Mouse (Mus musculus): Measurements from ENCODE around the gene Psmd2. TPM values are rescaled to one million over a fixed set of nuclear protein-coding genes. Genes with fewer than 3 reads are reported as not detected.
A peak's percentile ranks its signal among the peaks of the same experiment; 100 is the strongest.

Gene Psmd2
- polyA plus RNA-seq, 1 experiment from 2014 or later: 136 TPM

- H3K36me3 ChIP-seq (ENCODE audit: control insufficient read depth, insufficient read depth): peaks cover 61% of the 10 kb centered on the region
Measured at GRCm38 (mm10) chr16:20690774-20691173, 39.3 kb downstream of the Psmd2 start.

GRCm38 (mm10) chr16:20691617-20692016 is 40.2 kb downstream of the Psmd2 start:
- Histone ChIP-seq H3K9me3 (ENCODE audit: control insufficient read depth) (no peaks in the 10 kb centered on the region), H3K27me3 (replicated peaks; ENCODE audit: control insufficient read depth, insufficient read depth, low read length) (no peaks in the 10 kb centered on the region), H3K4me3 (ENCODE audit: low read depth, low read length) (no peak overlapping the region), H3K4me2 (replicated peaks; ENCODE audit: low read depth) (no peak overlapping the region), H3K9ac (ENCODE audit: low read depth, low read length) (no peak overlapping the region), H3K27ac (ENCODE audit: low read depth, low read length) (no peak overlapping the region), H3K36me3 (ENCODE audit: control insufficient read depth, insufficient read depth) (peaks cover 53% of the 10 kb centered on the region), H3K4me1 (replicated peaks; ENCODE audit: control insufficient read depth, insufficient read depth, low read length) (no peaks in the 10 kb centered on the region)
- 72% methylated on average over 1 of the region's 1 CpGs for WGBS
- no peak for TF ChIP-seq CTCF (IDR thresholded peaks at IDR 0.05; ENCODE audit: low read depth)
- no peak for ATAC-seq

More at GRCm38 (mm10) chr16:20690774-20691173, 39.3 kb downstream of the Psmd2 start:
- Histone ChIP-seq H3K27ac (ENCODE audit: low read depth, low read length) (no peak overlapping the region), H3K4me2 (replicated peaks; ENCODE audit: low read depth) (no peak overlapping the region), H3K4me3 (ENCODE audit: low read depth, low read length) (no peak overlapping the region), H3K9me3 (ENCODE audit: control insufficient read depth) (no peaks in the 10 kb centered on the region), H3K27me3 (replicated peaks; ENCODE audit: control insufficient read depth, insufficient read depth, low read length) (no peaks in the 10 kb centered on the region), H3K4me1 (replicated peaks; ENCODE audit: control insufficient read depth, insufficient read depth, low read length) (no peaks in the 10 kb centered on the region), H3K9ac (ENCODE audit: low read depth, low read length) (no peak overlapping the region)
- ATAC-seq: no peak
- no peak for TF ChIP-seq CTCF (IDR thresholded peaks at IDR 0.05; ENCODE audit: low read depth)
- 82% methylated on average over 3 of the region's 3 CpGs for WGBS

- Histone ChIP-seq H3K9me3 (ENCODE audit: control insufficient read depth) (no peaks in the 10 kb centered on the region), H3K27me3 (replicated peaks; ENCODE audit: control insufficient read depth, insufficient read depth, low read length) (no peaks in the 10 kb centered on the region), H3K4me3 (ENCODE audit: low read depth, low read length) (no peak overlapping the region; the same call in 1 of the 2 replicates), H3K9ac (ENCODE audit: low read depth, low read length) (no peak overlapping the region), H3K27ac (ENCODE audit: low read depth, low read length) (no peak overlapping the region), H3K4me1 (replicated peaks; ENCODE audit: control insufficient read depth, insufficient read depth, low read length) (no peaks in the 10 kb centered on the region), H3K4me2 (replicated peaks; ENCODE audit: low read depth) (peak overlapping the region; percentile 85; the same call in 1 of the 2 replicates), H3K36me3 (ENCODE audit: control insufficient read depth, insufficient read depth) (peaks cover 45% of the 10 kb centered on the region)
- no peak for TF ChIP-seq CTCF (IDR thresholded peaks at IDR 0.05; ENCODE audit: low read depth)
- ATAC-seq: no peak
- 48% methylated on average over 16 of the region's 16 CpGs for WGBS
Measured at GRCm38 (mm10) chr16:20692241-20692965, 41.0 kb downstream of the Psmd2 start.

- Histone ChIP-seq H3K4me1 (replicated peaks; ENCODE audit: control insufficient read depth, insufficient read depth, low read length) (no peaks in the 10 kb centered on the region), H3K9me3 (ENCODE audit: control insufficient read depth) (no peaks in the 10 kb centered on the region), H3K4me2 (replicated peaks; ENCODE audit: low read depth) (peak within 1 kb of the TSS; percentile 85), H3K27ac (ENCODE audit: low read depth, low read length) (no peak within 1 kb of the TSS; the same call in 1 of the 2 replicates), H3K27me3 (replicated peaks; ENCODE audit: control insufficient read depth, insufficient read depth, low read length) (no peaks in the 10 kb centered on the region), H3K4me3 (ENCODE audit: low read depth, low read length) (peak within 1 kb of the TSS; percentile 58), H3K9ac (ENCODE audit: low read depth, low read length) (peak within 1 kb of the TSS; percentile 67), H3K36me3 (ENCODE audit: control insufficient read depth, insufficient read depth) (peaks cover 37% of the 10 kb centered on the region)
- TF ChIP-seq CTCF (IDR thresholded peaks at IDR 0.05; ENCODE audit: low read depth): no peak
- ATAC-seq: peak; percentile 73
- WGBS: 1% methylated on average over 27 of the region's 37 CpGs
Measured at GRCm38 (mm10) chr16:20693111-20693701, 41.8 kb downstream of the Psmd2 start, which contains the start of gene Fam131a. Gene Fam131a (plus strand): TSS chr16:20693241.

DNA sequence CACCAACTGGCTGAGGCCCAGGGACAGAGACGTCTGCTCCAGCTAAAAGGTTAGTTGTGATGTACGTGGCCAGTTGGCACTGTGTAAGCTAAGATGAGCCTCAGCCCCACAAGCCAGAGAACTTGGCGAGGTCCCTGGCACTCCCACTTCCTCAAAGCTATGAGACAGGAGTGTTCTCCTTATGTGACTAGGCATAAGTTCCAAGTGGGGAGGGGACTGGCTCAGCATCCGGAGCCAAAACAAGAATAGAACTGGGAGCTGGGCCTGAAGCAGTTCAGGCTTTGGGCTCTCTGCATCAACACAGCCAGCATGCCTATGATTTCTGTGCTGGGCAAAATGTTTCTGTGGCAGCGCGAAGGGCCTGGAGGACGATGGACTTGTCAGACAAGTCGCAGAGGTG is 43.3 kb downstream of the Psmd2 start:
- 72% methylated on average over 8 of the region's 8 CpGs for WGBS
- Histone ChIP-seq H3K9ac (ENCODE audit: low read depth, low read length) (no peak overlapping the region), H3K27ac (ENCODE audit: low read depth, low read length) (no peak overlapping the region; the same call in 1 of the 2 replicates)

GRCm38 (mm10) chr16:20695622-20696323 is 44.3 kb downstream of the Psmd2 start:
- H3K4me1 ChIP-seq (replicated peaks; ENCODE audit: control insufficient read depth, insufficient read depth, low read length): no peaks in the 10 kb centered on the region
- ATAC-seq: peak; percentile 52
- H3K4me2 ChIP-seq (replicated peaks; ENCODE audit: low read depth): peak overlapping the region; percentile 59
- TF ChIP-seq CTCF (IDR thresholded peaks at IDR 0.05; ENCODE audit: low read depth): 0 out of 2 replicates have a peak, but pooled peaks have one; percentile 3
- H3K27ac ChIP-seq (ENCODE audit: low read depth, low read length): no peak overlapping the region
- H3K36me3 ChIP-seq (ENCODE audit: control insufficient read depth, insufficient read depth): peaks cover 20% of the 10 kb centered on the region
- whole genome bisulfite sequencing: 7% methylated on average over 46 of the region's 46 CpGs
- peak overlapping the region; percentile 31 for H3K4me3 ChIP-seq (ENCODE audit: low read depth, low read length)
- no peaks in the 10 kb centered on the region for H3K9me3 ChIP-seq (ENCODE audit: control insufficient read depth)
- no peak overlapping the region for H3K9ac ChIP-seq (ENCODE audit: low read depth, low read length)
- H3K27me3 ChIP-seq (replicated peaks; ENCODE audit: control insufficient read depth, insufficient read depth, low read length): no peaks in the 10 kb centered on the region

More for the DNA sequence above, 43.3 kb downstream of the Psmd2 start:
- H3K36me3 ChIP-seq (ENCODE audit: control insufficient read depth, insufficient read depth): peaks cover 23% of the 10 kb centered on the region
- H3K9me3 ChIP-seq (ENCODE audit: control insufficient read depth): no peaks in the 10 kb centered on the region
- TF ChIP-seq CTCF (IDR thresholded peaks at IDR 0.05; ENCODE audit: low read depth): no peak
- no peak overlapping the region for H3K4me3 ChIP-seq (ENCODE audit: low read depth, low read length)
- no peaks in the 10 kb centered on the region for H3K27me3 ChIP-seq (replicated peaks; ENCODE audit: control insufficient read depth, insufficient read depth, low read length)
- ATAC-seq: no peak
- H3K4me2 ChIP-seq (replicated peaks; ENCODE audit: low read depth): no peak overlapping the region; the same call in 1 of the 2 replicates
- no peaks in the 10 kb centered on the region for H3K4me1 ChIP-seq (replicated peaks; ENCODE audit: control insufficient read depth, insufficient read depth, low read length)
